Mouse (Mus musculus): Measurements from ENCODE around the gene Ift20.

The Ift20 gene

GRCm38 (mm10) chr11:78536080-78536689, at the start of gene Ift20, which contains the start of gene Tnfaip1:
Ift20 (plus strand) TSS chr11:78536361.
Tnfaip1 (minus strand) TSS chr11:78536332.
- peak; percentile 98 for DNase-seq

GRCm38 (mm10) chr11:78488168-78488567, 48.0 kb upstream of the Ift20 start:
- peak; percentile 65 for DNase-seq

- DNase-seq: peak; percentile 47
Measured at GRCm38 (mm10) chr11:78490781-78491241, 45.4 kb upstream of the Ift20 start.

GRCm38 (mm10) chr11:78495904-78496303, 40.3 kb upstream of the Ift20 start:
- DNase-seq: peak; percentile 35

- DNase-seq: peak; percentile 40
Measured at GRCm38 (mm10) chr11:78497071-78497541, 39.1 kb upstream of the Ift20 start.

GRCm38 (mm10) chr11:78497544-78498522, 38.3 kb upstream of the Ift20 start, which contains the start of gene Sarm1:
Sarm1 (minus strand) TSS chr11:78497754.
- peak; percentile 99 for DNase-seq

GRCm38 (mm10) chr11:78499004-78499403, 37.2 kb upstream of the Ift20 start, which contains the start of gene Vtn:
Vtn (plus strand) TSS chr11:78499091.
- no peak for DNase-seq

GRCm38 (mm10) chr11:78499543-78499942, 36.6 kb upstream of the Ift20 start:
- no peak for DNase-seq

GRCm38 (mm10) chr11:78500623-78501202, 35.4 kb upstream of the Ift20 start:
- DNase-seq: no peak

GRCm38 (mm10) chr11:78501529-78501928, 34.6 kb upstream of the Ift20 start:
- DNase-seq: no peak

GRCm38 (mm10) chr11:78502909-78503650, 33.1 kb upstream of the Ift20 start, which contains the start of gene Sebox:
Sebox (plus strand) TSS chr11:78503447.
- no peak for DNase-seq

- no peak for DNase-seq
Measured at GRCm38 (mm10) chr11:78505430-78505829, 30.7 kb upstream of the Ift20 start.

- DNase-seq: peak; percentile 38
Measured at GRCm38 (mm10) chr11:78509148-78509547, 27.0 kb upstream of the Ift20 start.

- DNase-seq: peak; percentile 93
Measured at GRCm38 (mm10) chr11:78512025-78512957, 23.9 kb upstream of the Ift20 start, which contains the start of the genes Tmem199 and Poldip2. Tmem199 (minus strand) TSS chr11:78512172. Poldip2 (plus strand) TSS chr11:78512193.

GRCm38 (mm10) chr11:78513106-78513790, 22.9 kb upstream of the Ift20 start:
- no peak for DNase-seq

- DNase-seq: no peak
Measured at GRCm38 (mm10) chr11:78515549-78516325, 20.4 kb upstream of the Ift20 start.

GRCm38 (mm10) chr11:78518931-78519330, 17.2 kb upstream of the Ift20 start:
- DNase-seq: no peak

- DNase-seq: no peak
Measured at GRCm38 (mm10) chr11:78521880-78522279, 14.3 kb upstream of the Ift20 start.

GRCm38 (mm10) chr11:78522481-78522997, 13.6 kb upstream of the Ift20 start:
- DNase-seq: no peak

All from thymus, postnatal 14 days (tissue).